Mouse (Mus musculus): ENCODE results near the gene Ascl5.
A peak's percentile ranks its signal among the peaks of the same experiment; 100 is the strongest.

GRCm38 (mm10) chr1:136045774-136046173 is 4.8 kb upstream of the Ascl5 start:
- TF ChIP-seq POLR2A (IDR thresholded peaks at IDR 0.05; ENCODE audit: borderline replicate concordance, control insufficient read depth, low read depth, low read length) = no peak
- TF ChIP-seq CTCF (IDR thresholded peaks at IDR 0.05; ENCODE audit: control insufficient read depth, insufficient read depth, low read length) = peak; percentile 82
